In genomic region chr11:120578024-120578693, GRCm38 (mm10) we compare ENCODE assay signal across 10 mouse cellular contexts. TPM values are rescaled to one million over a fixed set of nuclear protein-coding genes. Genes with fewer than 3 reads are reported as not detected.
A peak's percentile ranks its signal among the peaks of the same experiment; 100 is the strongest.
DNase-seq lines count a peak whose midpoint lies in the region; ATAC-seq lines count a peak whose summit lies in the region.
"Had no signal": no experiment of that assay in that cellular context is flagged by ENCODE, and none has a peak within 500 bp of the region (broad histone marks: within the 10 kb centered on the region; RNA-seq: fewer than 3 reads in every experiment).

No protein-coding gene starts in this region.

- H3K4me2 ChIP-seq in heart, embryonic 13.5 days, result no peak overlapping the region
- no peak overlapping the region for H3K4me2 ChIP-seq in embryonic facial prominence, embryonic 13.5 days
- H3K4me2 ChIP-seq in liver, embryonic 13.5 days, result no peak overlapping the region
- H3K4me2 ChIP-seq: midbrain, embryonic 11.5 days had no signal

- no peak overlapping the region for H3K4me3 ChIP-seq in heart, embryonic 13.5 days
- H3K4me3 ChIP-seq in embryonic facial prominence, embryonic 13.5 days, result no peak overlapping the region
- no peak overlapping the region for H3K4me3 ChIP-seq in liver, embryonic 13.5 days (replicated peaks)

- H3K36me3 ChIP-seq in heart, embryonic 13.5 days, result peaks cover 42% of the 10 kb centered on the region
- peaks cover 39% of the 10 kb centered on the region for H3K36me3 ChIP-seq in embryonic facial prominence, embryonic 13.5 days
- peaks cover 32% of the 10 kb centered on the region for H3K36me3 ChIP-seq in liver, embryonic 13.5 days

- no peaks in the 10 kb centered on the region for H3K9me3 ChIP-seq in heart, embryonic 13.5 days
- no peaks in the 10 kb centered on the region for H3K9me3 ChIP-seq in embryonic facial prominence, embryonic 13.5 days
- H3K9me3 ChIP-seq in liver, embryonic 13.5 days (replicated peaks), result no peaks in the 10 kb centered on the region

- peaks cover 45% of the 10 kb centered on the region for H3K4me1 ChIP-seq in heart, embryonic 13.5 days
- peaks cover 36% of the 10 kb centered on the region for H3K4me1 ChIP-seq in embryonic facial prominence, embryonic 13.5 days
- peaks cover 78% of the 10 kb centered on the region for H3K4me1 ChIP-seq in liver, embryonic 13.5 days (replicated peaks)

- H3K27ac ChIP-seq in heart, embryonic 13.5 days (replicated peaks), result no peak overlapping the region
- 0 out of 2 replicates have a peak overlapping the region, but pooled peaks have one; percentile 33 for H3K27ac ChIP-seq in embryonic facial prominence, embryonic 13.5 days
- peak overlapping the region; percentile 80 for H3K27ac ChIP-seq in liver, embryonic 13.5 days

- DNase-seq in heart, postnatal 14 days, result no peak
- DNase-seq in kidney, adult 18-20 months, result peak; percentile 65
- no peak for DNase-seq in liver, embryonic 13.5 days
- DNase-seq in natural killer cell, adult 2 months (ENCODE audit: low spot score in 2 of 2), result no peak
- no peak for DNase-seq in T-cell, adult 2 months (ENCODE audit: low spot score)

- H3K27me3 ChIP-seq in heart, embryonic 13.5 days (replicated peaks), result no peaks in the 10 kb centered on the region
- no peaks in the 10 kb centered on the region for H3K27me3 ChIP-seq in embryonic facial prominence, embryonic 13.5 days
- H3K27me3 ChIP-seq in liver, embryonic 13.5 days, result no peaks in the 10 kb centered on the region
- H3K27me3 ChIP-seq: Patski had no signal

- intact Hi-C loops in heart, postnatal 14 days (cut with DNase I), result loop anchor here (5.0 kb wide), 1 partner anchor 134 kb away; the partner anchor contains the start of genes Cenpx and Lrrc45

- 80% methylated on average over 10 of the region's 10 CpGs for WGBS in heart, embryonic 13.5 days
- 84% methylated on average over 10 of the region's 10 CpGs for WGBS in embryonic facial prominence, embryonic 13.5 days
- 86% methylated on average over 10 of the region's 10 CpGs for WGBS in liver, embryonic 13.5 days (ENCODE audit: insufficient replicate concordance)

- peak overlapping the region; percentile 98 for H3K9ac ChIP-seq in heart, embryonic 13.5 days
- H3K9ac ChIP-seq in embryonic facial prominence, embryonic 13.5 days, result 0 out of 2 replicates have a peak overlapping the region, but pooled peaks have one; percentile 32
- H3K9ac ChIP-seq in liver, embryonic 13.5 days, result 0 out of 2 replicates have a peak overlapping the region, but pooled peaks have one; percentile 26

- ATAC-seq in heart, embryonic 13.5 days (ENCODE audit: extremely low read depth, insufficient number of reproducible peaks, low FRiP score, low TSS enrichment), result no peak
- ATAC-seq in embryonic facial prominence, embryonic 13.5 days (ENCODE audit: insufficient number of reproducible peaks, insufficient read depth, low FRiP score, low TSS enrichment, low read depth), result no peak
- no peak for ATAC-seq in liver, embryonic 13.5 days (ENCODE audit: low read depth)
- ATAC-seq: Patski had no signal

RNA-seq across cellular contexts. Expression of gene Arhgdia, which starts 3.3 kb away (rescaled TPM):
- 435 and 436 TPM in 2 replicates for polyA plus RNA-seq in heart, embryonic 13.5 days (2015; fragmentation: Nextera tagmentation; extraction: Ambion mirVana)
- 100 to 1,000 TPM; 164 to 180 TPM for total RNA-seq in heart, postnatal 14 days (2021)
- 535 and 580 TPM in 2 replicates for polyA plus RNA-seq in embryonic facial prominence, embryonic 13.5 days (2015; fragmentation: Nextera tagmentation; extraction: Ambion mirVana)
- 258 and 276 TPM in 2 replicates for polyA plus RNA-seq in liver, embryonic 13.5 days (2015; fragmentation: Nextera tagmentation; extraction: Ambion mirVana)

RNA-seq across cellular contexts. Expression of gene P4hb, which starts 5.1 kb away (rescaled TPM):
- 427 and 448 TPM in 2 replicates for polyA plus RNA-seq in heart, embryonic 13.5 days (2015; fragmentation: Nextera tagmentation; extraction: Ambion mirVana)
- 100 to 1,000 TPM; 238 to 247 TPM for total RNA-seq in heart, postnatal 14 days (2021)
- polyA plus RNA-seq in embryonic facial prominence, embryonic 13.5 days (2015; fragmentation: Nextera tagmentation; extraction: Ambion mirVana), result 684 and 710 TPM in 2 replicates
- 403 and 453 TPM in 2 replicates for polyA plus RNA-seq in liver, embryonic 13.5 days (2015; fragmentation: Nextera tagmentation; extraction: Ambion mirVana)

RNA-seq across cellular contexts. Expression of gene Alyref, which starts 20.0 kb away (rescaled TPM):
- polyA plus RNA-seq in heart, embryonic 13.5 days (2015; fragmentation: Nextera tagmentation; extraction: Ambion mirVana), result 253 and 284 TPM in 2 replicates
- total RNA-seq in heart, postnatal 14 days (2021), result 10 to 100 TPM; 57.8 to 59.9 TPM
- 492 and 529 TPM in 2 replicates for polyA plus RNA-seq in embryonic facial prominence, embryonic 13.5 days (2015; fragmentation: Nextera tagmentation; extraction: Ambion mirVana)
- 379 and 416 TPM in 2 replicates for polyA plus RNA-seq in liver, embryonic 13.5 days (2015; fragmentation: Nextera tagmentation; extraction: Ambion mirVana)

RNA-seq across cellular contexts. Expression of gene Anapc11, which starts 20.1 kb away (rescaled TPM):
- polyA plus RNA-seq in heart, embryonic 13.5 days (2015; fragmentation: Nextera tagmentation; extraction: Ambion mirVana), result 174 and 199 TPM in 2 replicates
- 10 to 100 TPM; 86.2 to 87.5 TPM for total RNA-seq in heart, postnatal 14 days (2021)
- polyA plus RNA-seq in embryonic facial prominence, embryonic 13.5 days (2015; fragmentation: Nextera tagmentation; extraction: Ambion mirVana), result 219 and 222 TPM in 2 replicates
- polyA plus RNA-seq in liver, embryonic 13.5 days (2015; fragmentation: Nextera tagmentation; extraction: Ambion mirVana), result 99.1 and 102 TPM in 2 replicates

RNA-seq across cellular contexts. Expression of gene Ppp1r27, which starts 27.2 kb away (rescaled TPM):
- polyA plus RNA-seq in heart, embryonic 13.5 days (2015; fragmentation: Nextera tagmentation; extraction: Ambion mirVana), result not detected in 2 replicates
- total RNA-seq in heart, postnatal 14 days (2021), result under 1 TPM in 1 of 2 experiments, not detected in 1; 0.39 TPM
- not detected in 2 replicates for polyA plus RNA-seq in embryonic facial prominence, embryonic 13.5 days (2015; fragmentation: Nextera tagmentation; extraction: Ambion mirVana)
- 0.22 TPM in 1 of 2 replicates, not detected in the other for polyA plus RNA-seq in liver, embryonic 13.5 days (2015; fragmentation: Nextera tagmentation; extraction: Ambion mirVana)
- total RNA-seq: left cerebral cortex, adult 18-20 months had no signal
- polyA plus RNA-seq: midbrain, embryonic 11.5 days; Patski had no signal

Comparison
In these comparisons a context has a peak if more than half of its experiments do, and no peak if none do; other contexts are left out.
1. H3K9ac ChIP-seq: peak in every context shown above with its lines; median percentile 98 in heart, embryonic 13.5 days; 32 in embryonic facial prominence, embryonic 13.5 days; 26 in liver, embryonic 13.5 days.